Mouse (Mus musculus): ENCODE results near the gene Edc3. TPM values are rescaled to one million over a fixed set of nuclear protein-coding genes. Genes with fewer than 3 reads are reported as not detected.
"Not testable (repeated sequence)": the region's sequence is repeated elsewhere in the genome, so short reads cannot be mapped to it uniquely, and the experiment has no call there.

The Edc3 gene
- polyA plus RNA-seq, 1 experiment = 0.69 TPM

DNA sequence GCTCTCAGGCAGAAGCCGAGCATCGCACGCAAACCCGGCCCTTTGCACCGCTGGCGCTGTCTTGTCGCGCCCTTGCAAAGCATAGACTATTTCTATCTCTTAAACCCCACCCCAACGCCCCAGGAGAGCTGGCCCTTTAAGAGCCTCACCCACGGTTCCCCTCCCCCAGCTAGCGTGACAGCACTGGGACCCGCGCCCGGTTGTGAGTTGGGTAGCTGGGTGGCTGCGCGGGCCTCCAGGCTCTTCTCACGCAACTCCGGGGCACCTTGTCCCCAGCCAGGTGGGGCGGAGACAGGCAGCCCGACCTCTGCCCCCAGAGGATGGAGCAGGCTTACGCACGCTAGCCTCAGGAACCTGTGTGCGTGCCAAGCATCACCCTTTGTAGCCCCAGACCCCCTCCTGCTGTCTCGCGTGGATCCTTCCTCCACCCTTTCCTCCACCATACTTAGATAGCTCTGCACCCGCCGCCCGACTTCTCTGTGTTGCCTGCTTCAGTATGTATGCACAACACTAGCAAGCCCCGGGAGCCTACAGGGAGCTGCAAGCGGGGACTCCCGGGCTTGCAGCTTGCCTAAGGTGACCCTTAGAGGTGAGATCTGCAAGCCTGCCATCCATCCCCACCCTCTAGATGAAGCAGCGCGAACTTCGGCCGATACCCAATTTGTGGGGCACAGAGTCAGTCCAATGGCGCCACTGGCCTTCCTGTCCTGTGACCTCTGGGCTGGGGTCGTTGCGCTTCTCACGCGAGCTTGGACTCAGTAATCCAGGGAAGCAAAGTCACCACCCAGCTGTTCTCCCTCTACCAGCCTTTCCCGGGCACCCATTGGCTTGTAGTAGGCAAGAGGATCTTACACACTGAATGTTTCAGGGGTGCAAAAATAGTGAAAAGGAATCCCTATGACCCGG is 11.7 kb upstream of the Edc3 start:
- no peaks in the 10 kb centered on the region for H3K9me3 ChIP-seq (ENCODE audit: control insufficient read depth, low read length)
- H3K4me3 ChIP-seq (replicated peaks) = peak overlapping the region; percentile 49
- H3K4me1 ChIP-seq (ENCODE audit: control insufficient read depth) = peaks cover 20% of the 10 kb centered on the region
- TF ChIP-seq TAL1 (IDR thresholded peaks at IDR 0.05; ENCODE audit: low read length) = no peak
- no peak for TF ChIP-seq GATA1 (IDR thresholded peaks at IDR 0.05; ENCODE audit: low read length)
- peaks cover 61% of the 10 kb centered on the region for H3K27me3 ChIP-seq (ENCODE audit: control insufficient read depth)
- H3K36me3 ChIP-seq (ENCODE audit: control insufficient read depth) = no peaks in the 10 kb centered on the region

DNA sequence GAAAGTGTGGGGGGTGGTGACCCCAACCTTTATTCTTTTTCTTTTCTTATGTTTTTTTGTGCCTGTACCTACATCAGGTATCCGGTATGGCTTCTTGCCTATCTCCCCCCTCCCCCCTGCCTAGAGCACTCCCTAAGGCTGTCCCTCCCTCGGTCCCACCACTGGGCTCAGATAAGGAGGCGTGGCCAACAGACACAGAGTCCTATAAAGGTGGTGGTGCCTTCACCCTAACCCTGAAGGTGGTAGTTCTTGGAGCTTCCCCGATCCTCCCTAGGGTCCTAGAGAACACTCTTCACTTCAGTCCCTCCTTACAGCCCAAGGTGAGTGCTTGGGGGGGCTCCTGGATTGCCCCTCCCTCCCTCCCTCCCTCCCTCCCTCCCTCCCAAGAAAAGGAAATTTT is 11.0 kb upstream of the Edc3 start:
- Histone ChIP-seq H3K27me3 (ENCODE audit: control insufficient read depth) (peaks cover 57% of the 10 kb centered on the region), H3K4me3 (replicated peaks) (no peak overlapping the region), H3K9me3 (ENCODE audit: control insufficient read depth, low read length) (no peaks in the 10 kb centered on the region), H3K36me3 (ENCODE audit: control insufficient read depth) (no peaks in the 10 kb centered on the region), H3K4me1 (ENCODE audit: control insufficient read depth) (peaks cover 20% of the 10 kb centered on the region)
- TF ChIP-seq GATA1 (IDR thresholded peaks at IDR 0.05; ENCODE audit: low read length) = no peak
- TF ChIP-seq TAL1 (IDR thresholded peaks at IDR 0.05; ENCODE audit: low read length) = no peak

- Histone ChIP-seq H3K9me3 (ENCODE audit: control insufficient read depth, low read length) (no peaks in the 10 kb centered on the region), H3K36me3 (ENCODE audit: control insufficient read depth) (no peaks in the 10 kb centered on the region), H3K4me3 (replicated peaks) (no peak overlapping the region), H3K4me1 (ENCODE audit: control insufficient read depth) (peaks cover 20% of the 10 kb centered on the region), H3K27me3 (ENCODE audit: control insufficient read depth) (peaks cover 47% of the 10 kb centered on the region)
- TF ChIP-seq GATA1 (IDR thresholded peaks at IDR 0.05; ENCODE audit: low read length) = no peak
- no peak for TF ChIP-seq TAL1 (IDR thresholded peaks at IDR 0.05; ENCODE audit: low read length)
Observed at GRCm38 (mm10) chr9:57698466-57699150, 9.7 kb upstream of the Edc3 start.

GRCm38 (mm10) chr9:57706496-57706895 is 1.8 kb upstream of the Edc3 start:
- TF ChIP-seq TAL1 (IDR thresholded peaks at IDR 0.05; ENCODE audit: low read length) (no peak), GATA1 (IDR thresholded peaks at IDR 0.05; ENCODE audit: low read length) (no peak)
- Histone ChIP-seq H3K27me3 (ENCODE audit: control insufficient read depth) (no peaks in the 10 kb centered on the region), H3K9me3 (ENCODE audit: control insufficient read depth, low read length) (peaks cover 6% of the 10 kb centered on the region), H3K36me3 (ENCODE audit: control insufficient read depth) (peaks cover 2% of the 10 kb centered on the region), H3K4me1 (ENCODE audit: control insufficient read depth) (peaks cover 23% of the 10 kb centered on the region), H3K4me3 (replicated peaks) (no peak overlapping the region)

- H3K27me3 ChIP-seq (ENCODE audit: control insufficient read depth) = no peaks in the 10 kb centered on the region
- H3K9me3 ChIP-seq (ENCODE audit: control insufficient read depth, low read length) = peaks cover 6% of the 10 kb centered on the region
- H3K4me1 ChIP-seq (ENCODE audit: control insufficient read depth) = peaks cover 23% of the 10 kb centered on the region
- peak overlapping the region; percentile 92 for H3K4me3 ChIP-seq (replicated peaks)
- H3K36me3 ChIP-seq (ENCODE audit: control insufficient read depth) = peaks cover 20% of the 10 kb centered on the region
- TF ChIP-seq TAL1 (IDR thresholded peaks at IDR 0.05; ENCODE audit: low read length) (no peak), GATA1 (IDR thresholded peaks at IDR 0.05; ENCODE audit: low read length) (no peak)
Observed at GRCm38 (mm10) chr9:57708720-57709274, 457 bp downstream of the Edc3 start.

DNA sequence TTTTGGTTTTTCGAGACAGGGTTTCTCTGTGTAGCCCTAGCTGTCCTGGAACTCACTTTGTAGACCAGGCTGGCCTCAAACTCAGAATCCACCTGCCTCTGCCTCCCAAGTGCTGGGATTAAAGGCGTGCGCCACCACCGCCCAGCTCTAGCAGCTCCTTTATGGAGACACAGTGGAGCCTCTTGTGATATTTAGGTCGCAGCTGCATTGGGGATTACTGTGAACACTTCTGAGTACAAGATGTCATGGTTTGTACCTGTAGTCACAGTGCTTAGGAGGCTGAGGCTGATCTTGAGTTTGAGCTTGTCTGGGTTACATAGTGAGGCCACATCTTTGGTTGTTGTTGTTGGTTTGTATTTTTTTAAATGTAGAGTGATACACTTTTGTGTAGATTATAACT is 1.9 kb downstream of the Edc3 start:
- H3K4me3 ChIP-seq (replicated peaks); H3K27me3 ChIP-seq (ENCODE audit: control insufficient read depth); H3K9me3 ChIP-seq (ENCODE audit: control insufficient read depth, low read length): not testable (repeated sequence)
- Histone ChIP-seq H3K36me3 (ENCODE audit: control insufficient read depth) (peaks cover 34% of the 10 kb centered on the region), H3K4me1 (ENCODE audit: control insufficient read depth) (peaks cover 23% of the 10 kb centered on the region)

- TF ChIP-seq GATA1 (IDR thresholded peaks at IDR 0.05; ENCODE audit: low read length) = no peak
- TF ChIP-seq TAL1 (IDR thresholded peaks at IDR 0.05; ENCODE audit: low read length) = no peak
- Histone ChIP-seq H3K4me1 (ENCODE audit: control insufficient read depth) (peaks cover 23% of the 10 kb centered on the region), H3K36me3 (ENCODE audit: control insufficient read depth) (peaks cover 54% of the 10 kb centered on the region), H3K4me3 (replicated peaks) (no peak overlapping the region), H3K9me3 (ENCODE audit: control insufficient read depth, low read length) (peaks cover 6% of the 10 kb centered on the region), H3K27me3 (ENCODE audit: control insufficient read depth) (no peaks in the 10 kb centered on the region)
Observed at GRCm38 (mm10) chr9:57712194-57712593, 3.9 kb downstream of the Edc3 start.

GRCm38 (mm10) chr9:57718408-57718807 is 10.1 kb downstream of the Edc3 start:
- H3K4me3 ChIP-seq (replicated peaks) = no peak overlapping the region
- no peak for TF ChIP-seq GATA1 (IDR thresholded peaks at IDR 0.05; ENCODE audit: low read length)
- TF ChIP-seq TAL1 (IDR thresholded peaks at IDR 0.05; ENCODE audit: low read length) = no peak
- no peaks in the 10 kb centered on the region for H3K9me3 ChIP-seq (ENCODE audit: control insufficient read depth, low read length)
- no peaks in the 10 kb centered on the region for H3K27me3 ChIP-seq (ENCODE audit: control insufficient read depth)
- H3K36me3 ChIP-seq (ENCODE audit: control insufficient read depth) = peaks cover 87% of the 10 kb centered on the region
- no peaks in the 10 kb centered on the region for H3K4me1 ChIP-seq (ENCODE audit: control insufficient read depth)

DNA sequence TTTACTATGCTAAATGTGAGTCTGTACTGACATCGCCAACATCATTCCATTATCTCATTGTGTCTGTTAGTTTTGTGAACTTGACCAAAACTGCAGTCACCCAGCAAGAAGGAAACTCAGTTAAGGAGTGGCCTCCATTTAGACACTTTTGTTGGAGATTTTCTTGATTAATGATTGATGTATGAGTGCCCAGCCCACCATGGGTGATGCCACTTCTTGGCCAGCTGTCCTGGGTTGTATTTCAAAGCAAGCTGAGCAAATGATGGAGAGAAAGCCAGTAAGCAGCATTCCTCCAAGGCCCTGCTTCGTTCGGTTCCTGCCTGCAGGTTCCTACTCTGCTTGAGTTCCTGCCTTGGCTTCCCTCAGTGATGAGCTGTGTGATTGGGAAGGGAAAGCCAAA is 12.4 kb downstream of the Edc3 start:
- Histone ChIP-seq H3K27me3 (ENCODE audit: control insufficient read depth) (no peaks in the 10 kb centered on the region), H3K36me3 (ENCODE audit: control insufficient read depth) (peaks cover 82% of the 10 kb centered on the region), H3K4me1 (ENCODE audit: control insufficient read depth) (no peaks in the 10 kb centered on the region), H3K4me3 (replicated peaks) (no peak overlapping the region), H3K9me3 (ENCODE audit: control insufficient read depth, low read length) (no peaks in the 10 kb centered on the region)
- no peak for TF ChIP-seq TAL1 (IDR thresholded peaks at IDR 0.05; ENCODE audit: low read length)
- no peak for TF ChIP-seq GATA1 (IDR thresholded peaks at IDR 0.05; ENCODE audit: low read length)
